ENCODE assay signal across 17 mouse cellular contexts in genomic region chr8:10721146-10721862, GRCm38 (mm10).
DNase-seq lines count a peak whose midpoint lies in the region; ATAC-seq and TF ChIP-seq lines count a peak whose summit lies in the region.
"Had no signal": no experiment of that assay in that cellular context is flagged by ENCODE, and none has a peak within 500 bp of the region (broad histone marks: within the 10 kb centered on the region; RNA-seq: fewer than 3 reads in every experiment).

No protein-coding gene starts in this region.

- WGBS in forebrain, embryonic 13.5 days = 19% methylated on average over 10 of the region's 10 CpGs
- WGBS in limb, embryonic 10.5 days = 82% methylated on average over 10 of the region's 10 CpGs
- 53% methylated on average over 10 of the region's 10 CpGs for WGBS in cerebellum, adult 2 months

- TF ChIP-seq POLR2A in cerebellum, adult 2 months (IDR thresholded peaks at IDR 0.05; ENCODE audit: borderline replicate concordance, insufficient read depth, low read length) = no peak

- no peak overlapping the region for H3K4me3 ChIP-seq in forebrain, embryonic 13.5 days
- H3K4me3 ChIP-seq in limb, embryonic 10.5 days = no peak overlapping the region
- no peak overlapping the region for H3K4me3 ChIP-seq in cerebellum, adult 2 months (replicated peaks; ENCODE audit: insufficient read depth, low read depth, low read length)
- H3K4me3 ChIP-seq: liver, embryonic 12.5 days; neural tube, embryonic 12.5 days had no signal

- no peaks in the 10 kb centered on the region for H3K9me3 ChIP-seq in forebrain, embryonic 13.5 days (replicated peaks)
- H3K9me3 ChIP-seq in limb, embryonic 10.5 days (replicated peaks) = no peaks in the 10 kb centered on the region
- H3K9me3 ChIP-seq: liver, embryonic 12.5 days; neural tube, embryonic 12.5 days had no signal

- H3K4me2 ChIP-seq in forebrain, embryonic 13.5 days = no peak overlapping the region
- H3K4me2 ChIP-seq: liver, embryonic 12.5 days; lung, embryonic 14.5 days; neural tube, embryonic 12.5 days had no signal

- H3K36me3 ChIP-seq in forebrain, embryonic 13.5 days (ENCODE audit: poor library complexity, severe bottlenecking) = no peaks in the 10 kb centered on the region
- H3K36me3 ChIP-seq in limb, embryonic 10.5 days = no peaks in the 10 kb centered on the region
- H3K36me3 ChIP-seq: liver, embryonic 12.5 days; neural tube, embryonic 12.5 days had no signal

- TF ChIP-seq CTCF in cerebellum, adult 2 months (IDR thresholded peaks at IDR 0.05; ENCODE audit: borderline replicate concordance, insufficient read depth, low read depth, low read length) = no peak

- DNase-seq in retina, postnatal 1 day = peak; percentile 36
- DNase-seq in retina, embryonic 14.5 days (ENCODE audit: low spot score) = no peak
- no peak for DNase-seq in limb, embryonic 10.5 days (ENCODE audit: low spot score)
- no peak for DNase-seq in yolk sac, embryonic 10.5 days (ENCODE audit: low spot score)
- no peak for DNase-seq in urinary bladder, postnatal 36 days (ENCODE audit: low spot score in 2 of 2)
- DNase-seq in cerebellum, adult 2 months = no peak
- DNase-seq: cerebellum, postnatal 14 days; embryo, embryonic 11 days; gastrocnemius, postnatal 36 days; layer of hippocampus, postnatal 36 days; lung, embryonic 14.5 days; lung, postnatal 4 days; right cerebral cortex, adult 18-20 months; thymus, adult 2 months had no signal

- no peak overlapping the region for H3K27ac ChIP-seq in forebrain, embryonic 13.5 days
- H3K27ac ChIP-seq in limb, embryonic 10.5 days = peak overlapping the region; percentile 3; the same call in 1 of the 2 replicates
- H3K27ac ChIP-seq in cerebellum, adult 2 months (ENCODE audit: insufficient read depth, low read length) = no peak overlapping the region
- H3K27ac ChIP-seq: liver, embryonic 12.5 days; neural tube, embryonic 12.5 days had no signal

- 0 out of 2 replicates have a peak, but pooled peaks have one; percentile 17 for ATAC-seq in forebrain, embryonic 13.5 days
- ATAC-seq: liver, embryonic 12.5 days had no signal

- H3K27me3 ChIP-seq in forebrain, embryonic 13.5 days = no peaks in the 10 kb centered on the region
- no peaks in the 10 kb centered on the region for H3K27me3 ChIP-seq in limb, embryonic 10.5 days (ENCODE audit: low read depth, poor library complexity, severe bottlenecking)
- no peaks in the 10 kb centered on the region for H3K27me3 ChIP-seq in cerebellum, adult 2 months (ENCODE audit: control insufficient read depth, insufficient read depth, low read length)
- H3K27me3 ChIP-seq: neural tube, embryonic 12.5 days had no signal

- no peak overlapping the region for H3K9ac ChIP-seq in forebrain, embryonic 13.5 days
- H3K9ac ChIP-seq: liver, embryonic 12.5 days; lung, embryonic 14.5 days; neural tube, embryonic 12.5 days had no signal

- peaks cover 33% of the 10 kb centered on the region for H3K4me1 ChIP-seq in forebrain, embryonic 13.5 days
- H3K4me1 ChIP-seq in limb, embryonic 10.5 days = peaks cover 10% of the 10 kb centered on the region
- H3K4me1 ChIP-seq in cerebellum, adult 2 months (ENCODE audit: control insufficient read depth, insufficient read depth, low read length) = peaks cover 3% of the 10 kb centered on the region; the same call in 1 of the 2 replicates
